Mouse (Mus musculus): Measurements from ENCODE around the gene Irgc1. TPM values are rescaled to one million over a fixed set of nuclear protein-coding genes. Genes with fewer than 3 reads are reported as not detected.

Gene Irgc1
- polyA plus RNA-seq, 1 experiment from 2014 or later, result not detected

- H3K27me3 ChIP-seq (ENCODE audit: control insufficient read depth, insufficient read depth, low read depth, low read length), result no peaks in the 10 kb centered on the region
- no peaks in the 10 kb centered on the region for H3K9me3 ChIP-seq (replicated peaks; ENCODE audit: control insufficient read depth, low read length, poor library complexity, severe bottlenecking)
- 1% methylated on average over 16 of the region's 38 CpGs for WGBS
- peak overlapping the region; percentile 66 for H3K4me3 ChIP-seq (ENCODE audit: low read depth, low read length)
- peak overlapping the region; percentile 75 for H3K4me2 ChIP-seq (ENCODE audit: low read length)
- H3K9ac ChIP-seq (ENCODE audit: low read depth, low read length), result peak overlapping the region; percentile 90
- no peaks in the 10 kb centered on the region for H3K36me3 ChIP-seq (ENCODE audit: control insufficient read depth, insufficient read depth, low read length)
- H3K27ac ChIP-seq (ENCODE audit: low read length), result peak overlapping the region; percentile 87
- H3K4me1 ChIP-seq (ENCODE audit: control insufficient read depth, insufficient read depth, low read length), result peaks cover 56% of the 10 kb centered on the region
- ATAC-seq, result peak; percentile 9
These were observed 30.3 kb upstream of the Irgc1 start for GRCm38 (mm10) chr7:24482208-24483020.

- Histone ChIP-seq H3K36me3 (ENCODE audit: control insufficient read depth, insufficient read depth, low read length) (no peaks in the 10 kb centered on the region), H3K27ac (ENCODE audit: low read length) (peak within 1 kb of the TSS; percentile 87), H3K4me3 (ENCODE audit: low read depth, low read length) (peak within 1 kb of the TSS; percentile 66), H3K9me3 (replicated peaks; ENCODE audit: control insufficient read depth, low read length, poor library complexity, severe bottlenecking) (no peaks in the 10 kb centered on the region), H3K27me3 (ENCODE audit: control insufficient read depth, insufficient read depth, low read depth, low read length) (no peaks in the 10 kb centered on the region), H3K9ac (ENCODE audit: low read depth, low read length) (peak within 1 kb of the TSS; percentile 90), H3K4me2 (ENCODE audit: low read length) (peak within 1 kb of the TSS; percentile 75), H3K4me1 (ENCODE audit: control insufficient read depth, insufficient read depth, low read length) (peaks cover 50% of the 10 kb centered on the region)
- ATAC-seq, result peak; percentile 82
- under 1% methylated on average over 53 of the region's 83 CpGs for WGBS
These were observed 29.5 kb upstream of the Irgc1 start, which contains the start of gene Cadm4 for GRCm38 (mm10) chr7:24481474-24482207. Cadm4 (plus strand) TSS chr7:24482023.

- peak; percentile 72 for ATAC-seq
- Histone ChIP-seq H3K4me2 (ENCODE audit: low read length) (peak overlapping the region; percentile 75), H3K36me3 (ENCODE audit: control insufficient read depth, insufficient read depth, low read length) (no peaks in the 10 kb centered on the region), H3K9me3 (replicated peaks; ENCODE audit: control insufficient read depth, low read length, poor library complexity, severe bottlenecking) (no peaks in the 10 kb centered on the region), H3K27me3 (ENCODE audit: control insufficient read depth, insufficient read depth, low read depth, low read length) (no peaks in the 10 kb centered on the region), H3K9ac (ENCODE audit: low read depth, low read length) (peak overlapping the region; percentile 90), H3K27ac (ENCODE audit: low read length) (peak overlapping the region; percentile 87), H3K4me3 (ENCODE audit: low read depth, low read length) (peak overlapping the region; percentile 66), H3K4me1 (ENCODE audit: control insufficient read depth, insufficient read depth, low read length) (peaks cover 44% of the 10 kb centered on the region)
- 10% methylated on average over 14 of the region's 14 CpGs for WGBS
These were observed 28.9 kb upstream of the Irgc1 start for GRCm38 (mm10) chr7:24480986-24481473.

- Histone ChIP-seq H3K4me2 (ENCODE audit: low read length) (peak overlapping the region; percentile 75), H3K9me3 (replicated peaks; ENCODE audit: control insufficient read depth, low read length, poor library complexity, severe bottlenecking) (no peaks in the 10 kb centered on the region), H3K4me1 (ENCODE audit: control insufficient read depth, insufficient read depth, low read length) (peaks cover 37% of the 10 kb centered on the region), H3K9ac (ENCODE audit: low read depth, low read length) (peak overlapping the region; percentile 90), H3K36me3 (ENCODE audit: control insufficient read depth, insufficient read depth, low read length) (no peaks in the 10 kb centered on the region), H3K4me3 (ENCODE audit: low read depth, low read length) (peak overlapping the region; percentile 66), H3K27me3 (ENCODE audit: control insufficient read depth, insufficient read depth, low read depth, low read length) (no peaks in the 10 kb centered on the region), H3K27ac (ENCODE audit: low read length) (no peak overlapping the region)
- 49% methylated on average over 18 of the region's 18 CpGs for WGBS
- ATAC-seq, result no peak
These were observed 28.2 kb upstream of the Irgc1 start for GRCm38 (mm10) chr7:24480121-24480941.

- 0 out of 2 replicates have a peak overlapping the region, but pooled peaks have one; percentile 4 for H3K9ac ChIP-seq (ENCODE audit: low read depth, low read length)
- 96% methylated on average over 2 of the region's 2 CpGs for WGBS
These were observed 27.6 kb upstream of the Irgc1 start for GRCm38 (mm10) chr7:24479685-24480084.

GRCm38 (mm10) chr7:24478911-24479310, 26.8 kb upstream of the Irgc1 start:
- Histone ChIP-seq H3K4me2 (ENCODE audit: low read length) (no peak overlapping the region), H3K27ac (ENCODE audit: low read length) (no peak overlapping the region), H3K4me1 (ENCODE audit: control insufficient read depth, insufficient read depth, low read length) (peaks cover 28% of the 10 kb centered on the region), H3K4me3 (ENCODE audit: low read depth, low read length) (no peak overlapping the region), H3K27me3 (ENCODE audit: control insufficient read depth, insufficient read depth, low read depth, low read length) (no peaks in the 10 kb centered on the region), H3K9me3 (replicated peaks; ENCODE audit: control insufficient read depth, low read length, poor library complexity, severe bottlenecking) (no peaks in the 10 kb centered on the region), H3K9ac (ENCODE audit: low read depth, low read length) (no peak overlapping the region), H3K36me3 (ENCODE audit: control insufficient read depth, insufficient read depth, low read length) (no peaks in the 10 kb centered on the region)
- ATAC-seq, result no peak
- WGBS, result 94% methylated on average over 5 of the region's 5 CpGs

More at GRCm38 (mm10) chr7:24479685-24480084, 27.6 kb upstream of the Irgc1 start:
- H3K4me3 ChIP-seq (ENCODE audit: low read depth, low read length), result no peak overlapping the region
- H3K27ac ChIP-seq (ENCODE audit: low read length), result no peak overlapping the region
- peak overlapping the region; percentile 75; the same call in 1 of the 2 replicates for H3K4me2 ChIP-seq (ENCODE audit: low read length)
- H3K36me3 ChIP-seq (ENCODE audit: control insufficient read depth, insufficient read depth, low read length), result no peaks in the 10 kb centered on the region
- H3K4me1 ChIP-seq (ENCODE audit: control insufficient read depth, insufficient read depth, low read length), result peaks cover 35% of the 10 kb centered on the region
- H3K27me3 ChIP-seq (ENCODE audit: control insufficient read depth, insufficient read depth, low read depth, low read length), result no peaks in the 10 kb centered on the region
- H3K9me3 ChIP-seq (replicated peaks; ENCODE audit: control insufficient read depth, low read length, poor library complexity, severe bottlenecking), result no peaks in the 10 kb centered on the region
- ATAC-seq, result no peak

GRCm38 (mm10) chr7:24476856-24477255, 24.8 kb upstream of the Irgc1 start:
- Histone ChIP-seq H3K4me2 (ENCODE audit: low read length) (no peak overlapping the region), H3K9me3 (replicated peaks; ENCODE audit: control insufficient read depth, low read length, poor library complexity, severe bottlenecking) (no peaks in the 10 kb centered on the region), H3K36me3 (ENCODE audit: control insufficient read depth, insufficient read depth, low read length) (no peaks in the 10 kb centered on the region), H3K27ac (ENCODE audit: low read length) (no peak overlapping the region), H3K4me3 (ENCODE audit: low read depth, low read length) (no peak overlapping the region), H3K9ac (ENCODE audit: low read depth, low read length) (no peak overlapping the region), H3K4me1 (ENCODE audit: control insufficient read depth, insufficient read depth, low read length) (peaks cover 16% of the 10 kb centered on the region), H3K27me3 (ENCODE audit: control insufficient read depth, insufficient read depth, low read depth, low read length) (no peaks in the 10 kb centered on the region)
- WGBS, result 93% methylated on average over 7 of the region's 7 CpGs
- no peak for ATAC-seq

GRCm38 (mm10) chr7:24476338-24476737, 24.2 kb upstream of the Irgc1 start:
- no peak overlapping the region for H3K27ac ChIP-seq (ENCODE audit: low read length)
- H3K36me3 ChIP-seq (ENCODE audit: control insufficient read depth, insufficient read depth, low read length), result no peaks in the 10 kb centered on the region
- H3K27me3 ChIP-seq (ENCODE audit: control insufficient read depth, insufficient read depth, low read depth, low read length), result no peaks in the 10 kb centered on the region
- no peaks in the 10 kb centered on the region for H3K9me3 ChIP-seq (replicated peaks; ENCODE audit: control insufficient read depth, low read length, poor library complexity, severe bottlenecking)
- no peak overlapping the region for H3K9ac ChIP-seq (ENCODE audit: low read depth, low read length)
- H3K4me2 ChIP-seq (ENCODE audit: low read length), result no peak overlapping the region
- peaks cover 16% of the 10 kb centered on the region for H3K4me1 ChIP-seq (ENCODE audit: control insufficient read depth, insufficient read depth, low read length)
- no peak for ATAC-seq
- whole genome bisulfite sequencing, result 72% methylated on average over 8 of the region's 8 CpGs
- no peak overlapping the region for H3K4me3 ChIP-seq (ENCODE audit: low read depth, low read length)

Data from midbrain, embryonic 16.5 days (tissue).